Comparison of ENCODE assay signal across 39 mouse cellular contexts in the genomic region with DNA sequence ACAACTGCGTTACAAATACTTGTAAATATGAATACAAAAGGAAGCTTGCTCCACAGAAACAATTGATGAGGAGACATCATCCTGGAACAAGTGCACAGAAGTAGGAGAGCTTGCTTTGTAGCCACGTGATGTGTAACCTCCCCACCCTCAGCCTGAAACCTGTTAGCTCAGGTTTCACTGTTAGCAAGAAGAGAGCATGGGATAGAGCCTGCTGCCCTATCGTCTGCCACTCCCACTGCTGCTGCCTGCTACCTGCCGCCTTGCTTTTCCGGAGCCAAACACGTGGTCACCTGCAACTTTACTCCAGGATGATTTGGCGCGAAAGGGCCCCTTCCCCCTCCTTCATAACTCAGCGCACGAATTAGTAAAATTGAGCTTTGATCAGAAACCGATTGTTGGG. TPM values are rescaled to one million over a fixed set of nuclear protein-coding genes. Genes with fewer than 3 reads are reported as not detected.
"Had no signal": no experiment of that assay in that cellular context is flagged by ENCODE, and none has a peak within 500 bp of the region (broad histone marks: within the 10 kb centered on the region; RNA-seq: fewer than 3 reads in every experiment).

No protein-coding gene starts in this region.

- H3K9ac ChIP-seq: heart, embryonic 12.5 days; hindbrain, embryonic 13.5 days; hindbrain, embryonic 15.5 days; intestine, embryonic 15.5 days; kidney, embryonic 15.5 days; limb, embryonic 12.5 days; liver, embryonic 13.5 days; liver, embryonic 15.5 days had no signal

- H3K4me2 ChIP-seq: heart, embryonic 12.5 days; hindbrain, embryonic 13.5 days; hindbrain, embryonic 15.5 days; intestine, embryonic 15.5 days; kidney, embryonic 15.5 days; limb, embryonic 12.5 days; liver, embryonic 11.5 days; liver, embryonic 13.5 days; liver, embryonic 15.5 days had no signal

- H3K4me3 ChIP-seq: gastrocnemius, adult 2 months; heart, embryonic 10.5 days; heart, embryonic 12.5 days; hindbrain, embryonic 13.5 days; hindbrain, embryonic 15.5 days; intestine, embryonic 15.5 days; kidney, embryonic 15.5 days; left cerebral cortex, adult 2 months; limb, embryonic 10.5 days; limb, embryonic 12.5 days; liver, embryonic 13.5 days; liver, embryonic 15.5 days had no signal

- H3K27me3 ChIP-seq: heart, embryonic 12.5 days; hindbrain, embryonic 13.5 days; hindbrain, embryonic 15.5 days; intestine, embryonic 15.5 days; kidney, embryonic 15.5 days; limb, embryonic 12.5 days; liver, embryonic 13.5 days; liver, embryonic 15.5 days had no signal

- H3K9me3 ChIP-seq: heart, embryonic 10.5 days; hindbrain, embryonic 13.5 days; hindbrain, embryonic 15.5 days; intestine, embryonic 15.5 days; kidney, embryonic 15.5 days; limb, embryonic 10.5 days; limb, embryonic 12.5 days; liver, embryonic 13.5 days; liver, embryonic 15.5 days had no signal

- ATAC-seq: hindbrain, postnatal 0 days; intestine, embryonic 15.5 days had no signal

- H3K27ac ChIP-seq: gastrocnemius, adult 2 months; heart, embryonic 10.5 days; hindbrain, embryonic 13.5 days; hindbrain, embryonic 15.5 days; hindbrain, postnatal 0 days; intestine, embryonic 15.5 days; kidney, embryonic 15.5 days; kidney, postnatal 0 days; left cerebral cortex, adult 2 months; limb, embryonic 10.5 days; limb, embryonic 12.5 days; liver, embryonic 13.5 days; liver, embryonic 15.5 days had no signal

- DNase-seq: gastrocnemius, adult 2 months; gastrocnemius, postnatal 10 days; gastrocnemius, postnatal 25 days; heart, adult 18-20 months; heart, postnatal 10 days; heart, postnatal 36 days; kidney, adult 11 months; kidney, adult 2 months; kidney, adult 9 months; kidney, postnatal 14 days; kidney, postnatal 36 days; layer of hippocampus, adult 9-11 months; liver; liver, embryonic 13.5 days had no signal

- H3K36me3 ChIP-seq: heart, embryonic 10.5 days; hindbrain, embryonic 13.5 days; hindbrain, embryonic 15.5 days; intestine, embryonic 15.5 days; kidney, embryonic 15.5 days; limb, embryonic 10.5 days; limb, embryonic 12.5 days; liver, embryonic 13.5 days; liver, embryonic 15.5 days had no signal

- H3K4me1 ChIP-seq: hindbrain, embryonic 13.5 days; hindbrain, embryonic 15.5 days; intestine, embryonic 15.5 days; limb, embryonic 10.5 days; limb, embryonic 12.5 days; liver, embryonic 15.5 days had no signal

RNA-seq across cellular contexts. Expression of a gene that starts 58.9 kb away (rescaled TPM):
- total RNA-seq: gastrocnemius, adult 2 months; gastrocnemius, postnatal 10 days; gastrocnemius, postnatal 25 days; gastrocnemius, postnatal 4 days; granulocyte monocyte progenitor cell, adult 5-6 weeks; heart, adult 18-20 months; heart, adult 8-10 months; heart, postnatal 10 days; heart, postnatal 36 days; hematopoietic stem cell, adult 5-6 weeks; hindbrain, postnatal 0 days; layer of hippocampus, adult 18-20 months; layer of hippocampus, adult 8-10 months; left cerebral cortex, adult 2 months; left cerebral cortex, postnatal 14 days; left cerebral cortex, postnatal 36 days had no signal
- polyA plus RNA-seq: heart, embryonic 10.5 days; heart, embryonic 12.5 days; heart, embryonic 14.5 days; heart, embryonic 16.5 days; hindbrain, embryonic 11.5 days; hindbrain, embryonic 15.5 days; limb, embryonic 10.5 days; limb, embryonic 12.5 days; limb, embryonic 14.5 days had no signal
